Mouse (Mus musculus) spleen, adult 2 months (tissue): ENCODE results near the gene Shb.

Source experiments
- CTCF ChIP-seq: fragments of 200-500 bp; IDR thresholded peaks from 2 replicates; pipeline ENCODE4 v1.5.1; 2011; ENCODE audit warnings: mild to moderate bottlenecking, inconsistent platforms; ENCODE audit not compliant: insufficient read depth, insufficient read length, insufficient replicate concordance; ENCODE audit errors: extremely low read depth
- POLR2A ChIP-seq: fragments of 200-500 bp; IDR thresholded peaks from 2 replicates; pipeline ENCODE4 v1.6.1; 2011; ENCODE audit warnings: low read depth, low read length, inconsistent platforms

GRCm38 (mm10) chr4:45416314-45416713 lies 116.0 kb downstream of the Shb start:
- TF ChIP-seq POLR2A (no peak), CTCF (no peak)
